Mouse (Mus musculus) G1E (cell line): Measurements from ENCODE around the gene Frg2f1.

ENCODE experiments used
- CTCF ChIP-seq: IDR thresholded peaks from 2 replicates; pipeline ENCODE4 v1.5.1; 2012; ENCODE audit warnings: low read depth, low read length, inconsistent platforms, mixed read lengths
- GATA1 ChIP-seq: IDR thresholded peaks from 2 replicates; pipeline ENCODE4 v1.6.1; 2012; ENCODE audit warnings: borderline replicate concordance, low read length, inconsistent platforms, mixed read lengths

DNA sequence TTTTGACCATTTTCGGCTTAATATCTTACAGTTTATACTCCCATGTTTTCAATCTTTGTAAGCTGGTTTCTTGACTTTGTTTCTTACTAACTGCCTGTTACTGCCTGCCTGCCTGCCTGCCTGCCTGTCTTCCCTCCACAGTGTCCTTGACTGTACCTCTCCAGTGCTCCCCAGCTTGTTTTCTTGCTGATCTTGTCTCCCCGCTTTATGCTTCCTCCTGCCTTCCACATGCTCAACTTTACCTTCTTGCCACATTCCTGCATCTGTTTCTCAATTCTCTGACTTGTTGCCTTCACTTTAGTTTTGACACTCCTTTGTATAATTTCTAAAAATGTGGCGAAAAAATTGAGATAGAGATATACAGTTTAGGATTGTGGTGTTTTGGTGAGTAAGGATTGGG lies 33.4 kb upstream of the Frg2f1 start:
- TF ChIP-seq CTCF (no peak), GATA1 (no peak)
